Mouse (Mus musculus) thymus, postnatal 4 days (tissue): Measurements from ENCODE around the gene Zdhhc13.

Experiments
- DNase-seq: peaks from one replicate; pipeline ENCODE4 v3.0.0; 2021

Zdhhc13 gene

DNA sequence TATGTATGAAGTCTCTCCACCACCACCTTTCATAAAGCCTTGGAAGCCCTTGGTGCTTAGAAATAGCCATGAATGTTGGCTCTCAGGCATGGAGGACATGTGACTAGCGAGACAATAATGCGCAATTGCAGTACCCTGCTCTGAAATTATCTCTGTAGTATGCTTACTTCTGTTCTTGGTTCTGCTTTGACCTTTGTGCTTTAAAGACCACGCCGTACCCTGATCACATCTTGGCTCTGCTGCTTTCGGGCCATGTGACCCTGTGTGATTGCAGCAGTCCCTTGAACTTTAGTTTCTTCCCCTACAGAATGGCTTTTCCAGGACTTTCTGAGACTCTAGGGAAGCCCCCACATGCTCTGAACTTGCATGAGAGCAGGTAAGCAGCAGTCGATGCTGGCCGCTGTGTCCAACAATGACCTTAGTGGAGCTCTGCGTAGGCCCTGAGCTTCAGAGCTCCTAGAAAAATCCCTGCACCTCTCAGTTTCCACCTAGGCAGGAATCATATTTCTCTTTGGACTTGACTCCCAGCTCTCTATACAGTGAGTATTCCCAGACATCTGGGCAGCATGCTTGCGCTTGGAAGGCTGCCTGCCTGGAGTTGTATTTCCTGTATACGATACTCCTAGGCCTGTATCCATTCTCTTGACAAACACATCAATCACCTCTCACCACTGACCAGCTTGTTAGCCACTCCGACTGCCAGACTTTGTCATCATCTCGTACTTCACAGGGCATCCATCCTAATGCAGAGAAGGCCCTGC is 56.6 kb downstream of the Zdhhc13 start:
- no peak for DNase-seq

DNA sequence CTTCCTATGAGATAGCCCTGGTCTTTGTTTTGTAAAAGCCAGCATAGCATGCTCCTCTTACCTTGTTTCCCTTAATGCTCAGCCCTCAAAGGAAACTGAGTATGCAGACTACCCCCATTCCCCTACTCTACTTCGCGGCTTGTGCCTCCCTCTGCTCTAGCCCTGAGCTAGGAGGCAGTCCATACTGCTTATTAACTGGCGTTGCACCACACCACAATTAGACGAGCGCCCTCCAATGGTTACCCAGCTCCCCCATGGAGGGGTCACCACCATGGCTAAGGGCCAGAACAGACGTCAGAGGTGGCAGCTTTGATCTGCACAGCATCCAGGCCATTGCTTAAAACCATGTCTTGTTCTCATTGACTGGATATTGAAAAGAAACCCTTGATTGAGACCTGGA is 58.0 kb downstream of the Zdhhc13 start:
- no peak for DNase-seq

DNA sequence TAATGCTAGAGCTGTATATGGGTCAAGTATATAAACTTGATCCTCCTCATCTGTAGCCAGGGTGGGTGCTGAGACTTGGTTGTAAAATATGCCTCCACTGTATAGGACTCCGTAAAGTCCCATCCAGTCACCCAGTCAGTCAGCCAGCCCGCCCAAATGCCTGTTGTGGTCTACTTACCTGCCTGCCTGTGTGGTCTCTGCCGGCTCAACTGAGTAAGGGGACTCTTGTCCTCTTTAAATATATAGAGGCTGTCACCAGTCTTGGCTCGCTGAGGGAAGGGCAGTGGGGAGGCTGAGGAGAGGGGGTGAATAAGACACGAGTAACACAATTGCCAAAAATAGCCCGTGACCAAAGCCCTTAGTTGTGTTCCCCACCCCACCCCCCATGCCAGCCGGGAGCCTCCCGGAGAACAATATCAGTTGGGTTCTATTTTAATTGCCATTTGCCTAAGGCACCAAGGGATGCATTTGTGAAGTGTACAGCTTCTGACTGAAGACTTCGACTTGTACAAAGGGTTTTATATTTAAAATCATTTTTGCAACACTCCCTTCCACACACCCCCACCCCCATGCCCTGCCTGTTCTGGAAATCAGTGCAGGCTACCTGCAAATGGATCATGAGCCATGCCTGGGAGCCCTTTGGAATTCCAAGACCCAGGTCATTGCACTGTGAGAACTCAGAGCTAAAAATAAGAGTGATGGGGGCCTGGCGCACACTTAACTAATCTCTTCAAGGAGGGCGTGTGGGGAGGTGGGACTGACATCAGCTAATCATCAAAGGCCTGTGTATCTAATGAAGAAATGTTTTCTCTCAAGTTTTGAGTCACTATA is 59.2 kb downstream of the Zdhhc13 start, which contains the start of gene Csrp3:
Csrp3 (minus strand) TSS at position 214 of the 831 bp plus-strand sequence.
- no peak for DNase-seq

DNA sequence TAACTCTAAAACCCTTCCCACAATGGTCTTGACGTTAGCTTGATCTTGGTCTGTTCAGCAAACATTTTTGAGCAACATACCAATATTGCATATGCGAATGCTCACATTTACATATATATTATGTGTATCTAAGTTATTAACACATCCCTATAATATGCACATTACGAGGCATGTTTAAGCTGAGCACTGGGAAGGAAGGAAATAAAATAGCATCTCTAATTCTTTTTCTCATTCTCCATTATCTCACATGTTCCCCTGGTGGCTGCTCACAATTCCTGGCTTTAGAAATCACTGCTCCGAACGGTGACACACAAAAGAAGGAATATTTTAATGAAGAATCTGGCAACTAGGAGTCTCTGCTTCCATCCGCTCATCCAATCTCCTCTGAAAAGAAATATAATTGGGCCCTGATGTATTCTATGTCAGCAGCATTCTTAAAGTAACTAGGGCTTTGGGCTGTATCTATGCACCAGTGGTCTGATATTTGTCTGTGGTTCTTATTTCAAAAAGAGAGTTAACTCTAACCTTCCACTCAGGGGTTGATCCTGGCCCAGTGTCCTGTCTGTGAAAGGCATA is 62.8 kb downstream of the Zdhhc13 start:
- no peak for DNase-seq

DNA sequence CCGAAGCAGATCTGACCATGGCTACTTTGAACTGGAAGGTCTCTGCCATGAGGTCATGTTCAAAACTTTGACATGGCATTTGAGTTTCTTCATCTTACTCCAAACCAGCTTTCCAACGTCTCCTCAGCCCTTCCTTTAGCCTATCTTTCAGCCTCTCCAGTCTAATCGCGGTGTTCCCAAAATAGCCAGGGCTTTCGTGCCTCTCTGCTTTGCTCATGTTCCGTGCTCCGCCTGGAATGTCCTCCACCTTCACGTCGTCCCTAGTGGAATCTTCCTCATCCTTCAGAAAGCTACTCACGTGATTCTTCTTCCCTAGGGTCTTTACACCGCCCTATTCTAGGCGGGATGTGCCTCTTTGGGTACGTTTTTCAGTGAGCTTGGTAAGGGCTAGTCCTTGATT is 64.7 kb downstream of the Zdhhc13 start:
- no peak for DNase-seq

DNA sequence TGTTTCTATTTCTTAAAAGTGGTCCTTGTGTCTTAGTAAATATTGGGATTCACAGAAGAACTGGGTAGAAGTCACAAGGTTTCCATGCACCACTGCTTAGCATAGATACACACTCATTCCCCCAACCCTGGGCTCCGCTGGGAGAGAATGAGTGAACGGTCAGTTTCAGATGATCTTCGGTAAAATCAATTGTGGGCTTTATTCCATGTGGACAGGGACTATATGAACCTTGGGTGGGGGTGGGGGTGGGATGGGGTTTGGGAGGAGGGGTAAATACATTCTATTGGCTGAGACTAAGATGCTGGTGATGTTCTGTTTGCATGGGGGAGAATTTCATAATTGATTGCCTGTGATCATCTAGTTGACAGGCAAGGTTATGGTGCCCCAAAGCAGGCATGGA is 66.7 kb downstream of the Zdhhc13 start:
- DNase-seq = no peak

DNA sequence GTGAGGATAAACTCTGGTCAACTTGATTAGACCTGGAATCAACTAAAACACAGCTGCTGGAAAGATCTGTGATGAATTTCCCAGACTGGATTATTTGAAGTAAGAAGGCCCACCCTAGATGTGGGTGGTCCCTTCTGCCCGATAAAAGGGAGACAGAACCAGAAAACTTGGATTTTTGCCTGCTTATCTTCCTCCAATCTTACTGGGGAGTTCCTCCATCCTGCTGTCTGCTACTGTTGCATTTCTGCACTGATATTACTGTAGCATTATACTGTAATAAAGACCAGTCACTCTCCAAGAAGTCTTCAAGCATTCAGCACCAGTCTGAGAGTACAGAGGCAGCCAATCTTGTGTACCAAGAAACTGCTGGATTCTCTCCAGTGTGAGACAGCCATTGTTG is 69.5 kb downstream of the Zdhhc13 start:
- no peak for DNase-seq

DNA sequence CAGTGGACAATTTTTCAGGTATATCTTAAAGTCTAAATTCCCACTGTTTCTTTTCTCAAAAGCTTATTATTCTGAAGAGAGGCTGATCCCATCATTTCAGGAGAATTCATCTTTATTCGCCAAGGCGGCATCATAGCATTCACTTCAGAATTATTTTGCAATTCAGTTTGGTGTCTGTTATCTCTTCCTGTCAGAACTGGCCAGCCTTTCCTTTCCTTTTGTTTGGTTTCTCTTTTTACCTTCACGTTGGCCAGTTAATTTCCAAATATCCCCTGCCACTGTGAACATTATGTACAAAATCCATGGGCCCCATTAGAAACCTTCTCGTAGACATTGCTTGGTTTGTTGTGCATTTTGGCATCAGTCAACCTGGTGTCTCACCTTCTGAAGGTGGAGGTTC is 70.6 kb downstream of the Zdhhc13 start:
- no peak for DNase-seq

DNA sequence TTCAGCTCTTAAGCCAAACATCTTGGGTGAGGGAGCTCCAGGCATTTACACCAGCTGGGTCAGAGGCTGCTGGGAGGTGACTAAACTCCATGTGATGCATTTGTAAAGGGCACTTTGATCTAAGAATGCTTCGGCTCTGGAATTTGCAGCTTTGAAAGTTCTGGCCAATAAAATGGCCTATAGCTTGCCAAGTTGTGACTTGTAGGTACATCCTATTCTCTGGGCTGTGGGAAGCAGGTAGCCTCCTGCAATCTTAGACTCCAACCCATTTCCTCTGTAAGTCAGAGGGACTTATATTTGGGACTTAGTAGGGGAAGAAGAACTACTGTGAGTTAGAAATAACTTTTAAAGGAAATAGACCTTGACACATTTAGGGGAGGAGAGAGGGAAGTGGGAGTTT is 72.1 kb downstream of the Zdhhc13 start:
- DNase-seq = no peak

DNA sequence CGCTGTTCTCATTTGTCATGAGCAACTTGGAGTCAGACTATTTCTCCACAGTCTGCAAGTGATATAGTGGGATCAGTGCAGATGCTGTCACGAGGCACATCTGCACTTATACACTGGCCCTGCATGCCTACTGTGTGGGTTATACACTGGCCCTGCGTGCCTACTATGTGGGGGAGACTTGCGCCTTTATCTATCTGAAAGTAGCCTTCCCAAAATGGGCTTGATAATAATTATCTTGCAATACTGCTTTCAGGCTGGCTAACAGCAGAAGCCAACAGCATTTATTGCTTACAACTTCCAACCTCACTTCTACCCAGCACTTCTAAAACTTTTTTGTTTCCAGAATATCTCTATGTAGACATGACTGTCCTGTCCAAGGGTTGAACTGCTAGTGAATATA is 73.0 kb downstream of the Zdhhc13 start:
- DNase-seq = no peak

DNA sequence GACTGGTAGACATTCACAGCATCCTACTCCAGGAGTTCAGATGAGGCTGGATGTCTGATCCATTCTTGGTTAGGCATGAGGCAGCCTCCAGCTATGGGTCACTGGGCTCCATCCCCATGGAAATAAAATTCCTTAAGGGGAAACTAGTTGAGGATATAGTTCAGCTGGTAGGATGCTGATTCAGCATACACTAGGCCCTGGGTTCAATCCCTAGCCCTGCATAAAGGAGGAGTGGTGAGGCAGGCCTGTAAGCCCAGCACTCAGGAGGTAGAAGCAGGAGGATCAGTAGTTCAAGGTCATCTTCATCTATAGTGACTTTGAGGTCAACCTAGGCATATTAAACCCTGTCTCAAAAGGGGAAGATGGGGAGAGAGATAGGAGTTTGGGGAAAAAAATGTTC is 75.4 kb downstream of the Zdhhc13 start:
- no peak for DNase-seq

DNA sequence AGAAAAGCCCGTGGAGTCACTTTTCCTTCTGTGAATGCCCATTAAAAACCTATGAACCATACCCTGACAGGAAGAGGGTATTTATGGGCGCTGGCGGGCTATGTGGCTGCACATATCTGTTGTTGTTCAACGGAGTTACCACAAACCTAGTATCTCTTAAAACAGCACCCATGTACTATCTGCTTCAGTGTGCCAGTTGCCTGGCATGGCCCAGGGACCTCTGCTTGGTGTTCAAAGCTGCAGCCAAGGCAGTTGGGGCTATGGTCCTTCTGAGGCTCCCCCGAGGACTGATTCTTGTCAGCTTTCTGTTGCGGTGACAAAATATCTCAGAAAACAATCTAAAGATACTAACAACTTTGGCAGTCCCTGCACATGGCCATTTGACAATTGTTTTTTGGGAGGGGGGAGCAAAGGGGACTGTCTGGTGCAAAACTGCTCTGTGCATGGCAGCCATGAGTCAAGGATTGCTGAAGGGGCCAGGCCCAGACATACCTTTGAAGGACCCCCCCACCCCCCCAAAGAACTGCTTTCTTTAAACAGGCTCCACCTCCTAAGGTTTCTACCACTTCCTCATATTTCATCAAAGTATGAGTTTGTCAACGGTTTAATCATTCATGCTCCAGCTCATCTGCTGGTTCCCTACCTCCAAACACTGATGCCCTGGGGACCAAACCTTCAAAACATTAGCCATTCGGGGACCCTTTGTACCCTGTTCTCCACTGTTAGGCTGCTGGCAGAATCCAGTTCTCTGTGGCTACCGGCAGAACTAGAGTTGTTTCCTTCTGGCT is 76.1 kb downstream of the Zdhhc13 start:
- no peak for DNase-seq

DNA sequence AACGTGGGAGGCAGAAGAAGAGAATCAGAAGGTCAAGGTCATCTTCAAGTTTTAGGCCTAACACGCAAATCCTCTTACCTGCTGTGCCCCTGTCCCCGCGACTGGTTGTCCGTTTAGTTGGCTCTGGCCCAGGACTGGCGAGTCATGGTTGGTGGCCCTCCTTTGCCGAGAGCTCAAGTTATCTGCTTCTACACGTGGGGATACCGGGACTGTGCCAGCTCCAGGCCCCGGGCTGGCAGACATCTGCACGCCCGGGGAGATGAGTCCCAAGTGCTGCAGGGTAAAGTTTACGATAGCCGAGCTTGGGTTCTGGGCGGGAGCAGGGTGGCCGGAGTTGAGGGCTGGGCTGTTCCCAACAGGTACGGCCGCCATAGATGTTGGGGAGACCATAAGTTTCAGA is 78.8 kb downstream of the Zdhhc13 start:
- no peak for DNase-seq

DNA sequence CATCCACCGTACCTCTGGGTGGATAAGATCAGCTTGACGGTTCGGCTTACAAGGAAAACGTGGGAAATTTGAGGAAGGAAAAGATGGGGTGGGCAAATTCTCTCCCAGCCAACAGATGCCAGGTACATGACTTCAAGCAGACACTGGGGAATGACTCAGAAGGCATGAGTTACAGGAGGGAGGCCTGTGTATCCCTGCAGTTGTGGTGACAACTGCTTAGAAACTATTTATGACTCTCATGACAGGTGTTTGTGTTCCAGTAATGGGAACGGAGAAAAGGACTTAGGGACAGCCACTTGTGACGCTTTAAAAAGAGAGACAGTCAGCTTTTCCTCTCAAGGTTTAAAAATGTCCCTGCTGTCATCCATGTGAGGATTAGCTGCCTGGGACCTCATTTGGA is 81.3 kb downstream of the Zdhhc13 start:
- DNase-seq = no peak

DNA sequence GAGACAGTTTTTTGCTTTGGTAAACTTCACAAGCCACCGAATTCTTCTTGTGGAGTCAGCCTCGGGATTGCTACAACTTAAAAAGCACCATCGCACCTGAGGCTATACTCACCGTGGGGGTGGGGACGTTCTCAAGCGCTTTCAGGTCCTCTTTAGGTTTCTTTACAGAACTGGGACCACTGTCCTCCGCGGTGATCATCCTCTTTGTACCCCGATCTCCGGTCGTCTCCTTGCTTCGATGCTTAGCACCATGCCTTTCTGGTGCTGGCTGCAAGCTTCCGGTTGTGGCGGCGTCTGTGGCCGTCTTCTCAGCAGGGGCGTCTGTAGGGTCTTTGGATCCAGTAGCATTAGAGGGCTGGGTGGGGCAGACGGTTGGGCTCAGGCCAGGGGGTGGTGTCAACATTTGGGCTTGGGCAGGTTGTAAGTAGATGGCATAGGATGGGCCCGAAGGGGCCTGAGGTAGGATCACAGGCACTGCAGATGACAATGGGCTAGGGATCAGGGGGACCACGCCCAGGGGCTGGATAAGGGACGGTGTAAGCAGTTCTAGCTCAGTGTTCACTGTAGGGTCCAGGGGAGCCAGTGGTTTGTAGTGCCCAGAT is 81.9 kb downstream of the Zdhhc13 start:
- no peak for DNase-seq

DNA sequence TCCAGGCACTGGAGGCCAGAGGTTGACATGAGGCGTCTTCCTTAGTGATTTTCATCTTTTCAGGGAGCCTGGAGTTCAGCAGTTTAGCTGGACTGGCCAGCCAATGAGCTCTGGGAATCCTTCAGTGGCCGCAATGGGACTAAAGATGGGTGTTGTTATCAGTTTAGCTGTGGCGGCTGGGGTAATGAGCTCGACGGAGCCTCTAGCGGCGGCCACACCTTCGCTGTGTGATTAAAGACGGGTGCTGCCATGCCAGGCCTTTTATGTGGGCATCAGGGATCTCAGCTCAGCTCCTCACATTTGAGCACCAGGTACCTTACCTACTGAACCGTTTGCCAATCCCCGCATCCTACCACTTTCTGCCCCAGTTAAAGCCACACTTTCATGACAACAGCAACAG is 82.5 kb downstream of the Zdhhc13 start:
- DNase-seq = no peak

DNA sequence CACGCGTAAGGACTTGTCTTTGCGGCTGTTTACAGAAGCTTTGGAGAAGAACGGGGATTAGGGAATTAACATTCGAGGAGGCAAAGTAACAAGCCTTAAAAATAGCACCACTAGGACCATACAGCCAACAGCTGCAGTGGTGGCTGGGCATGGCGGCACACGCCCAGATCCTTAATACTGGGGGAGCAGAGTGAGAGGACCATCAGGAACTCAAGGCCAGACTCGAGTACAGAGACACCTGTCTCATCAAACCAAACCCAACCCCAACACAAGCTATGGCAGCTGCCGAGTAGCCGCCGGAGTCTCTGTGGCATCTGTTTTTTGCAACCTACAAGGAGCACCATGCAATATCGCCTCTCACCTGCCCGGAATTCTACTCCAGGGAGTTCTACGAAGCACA is 86.3 kb downstream of the Zdhhc13 start:
- DNase-seq = no peak

DNA sequence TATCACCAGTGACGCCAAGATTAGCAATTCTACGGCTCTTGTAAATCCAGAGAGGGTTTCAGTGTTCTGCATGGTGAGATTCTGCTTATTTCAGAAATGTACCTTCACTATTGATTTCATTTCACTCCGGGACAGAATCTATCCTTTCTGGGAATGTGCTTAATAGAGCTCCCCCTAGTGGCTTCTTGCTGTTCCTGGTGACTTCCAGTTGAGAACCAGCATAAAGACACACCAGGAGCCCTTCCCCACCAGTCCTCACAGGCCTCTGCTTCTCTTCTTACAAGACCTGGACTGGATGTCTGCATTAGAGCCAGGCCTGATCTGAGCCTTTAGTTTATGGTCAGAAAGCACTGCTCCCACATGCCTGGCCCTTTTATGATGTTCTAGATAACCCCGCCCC is 87.7 kb downstream of the Zdhhc13 start:
- peak; percentile 43 for DNase-seq
